Mouse (Mus musculus) layer of hippocampus, adult 2 months (tissue): Measurements from ENCODE around the gene Kif27. TPM values are rescaled to one million over a fixed set of nuclear protein-coding genes. Genes with fewer than 3 reads are reported as not detected.

Source experiments
- DNase-seq, 2 experiments: peaks; one replicate each; pipeline ENCODE4 v3.0.0; 2022; ENCODE audit warnings: low spot score in 2 of 2
- H3K27ac ChIP-seq: fragments of 200-600 bp; 2 replicates; pipeline ENCODE4 v1.8.1; 2022
- H3K4me3 ChIP-seq: fragments of 200-600 bp; 2 replicates; pipeline ENCODE4 v1.8.1; 2022; ENCODE audit warnings: mild to moderate bottlenecking
- CTCF ChIP-seq: fragments of 200-600 bp; conservative IDR thresholded peaks from 2 replicates; pipeline ENCODE4 v1.8.1; 2022; ENCODE audit warnings: antibody characterized with exemption, mild to moderate bottlenecking, moderate library complexity
- total RNA-seq, 2 experiments: library from RNA; stranded (reverse); gene quantifications; 2 replicates each; pipeline ENCODE4 v1.2.3; 2021

Kif27 gene
- total RNA-seq, 2 experiments from 2014 or later: 3.3 TPM

DNA sequence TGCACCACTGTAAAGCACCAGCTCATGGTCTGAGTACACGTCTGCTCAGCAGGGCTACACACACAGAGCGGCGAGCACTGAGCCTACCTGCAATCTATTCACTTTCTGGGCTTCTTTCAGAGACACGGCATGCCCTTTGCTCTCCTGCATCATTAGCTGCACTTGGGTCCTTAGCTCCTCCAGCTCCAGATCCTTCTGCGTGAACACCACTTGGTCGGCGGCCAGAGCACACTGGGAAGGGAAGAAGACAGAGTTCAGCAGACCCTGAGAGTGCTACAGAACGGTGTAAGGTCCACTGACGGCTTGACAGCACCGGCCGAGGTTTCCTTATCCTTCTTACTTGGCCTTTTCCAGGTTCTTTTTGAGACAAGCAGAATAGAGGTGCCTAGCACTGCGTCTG lies 21.5 kb downstream of the Kif27 start:
- DNase-seq: no peak
- Histone ChIP-seq H3K27ac (no peak overlapping the region), H3K4me3 (no peak overlapping the region)
- no peak for TF ChIP-seq CTCF

GRCm38 (mm10) chr13:58334116-58334515 lies 24.8 kb downstream of the Kif27 start:
- Histone ChIP-seq H3K27ac (peak overlapping the region; percentile 52), H3K4me3 (no peak overlapping the region)
- TF ChIP-seq CTCF: no peak
- peak; percentile 21 to 22 for DNase-seq

DNA sequence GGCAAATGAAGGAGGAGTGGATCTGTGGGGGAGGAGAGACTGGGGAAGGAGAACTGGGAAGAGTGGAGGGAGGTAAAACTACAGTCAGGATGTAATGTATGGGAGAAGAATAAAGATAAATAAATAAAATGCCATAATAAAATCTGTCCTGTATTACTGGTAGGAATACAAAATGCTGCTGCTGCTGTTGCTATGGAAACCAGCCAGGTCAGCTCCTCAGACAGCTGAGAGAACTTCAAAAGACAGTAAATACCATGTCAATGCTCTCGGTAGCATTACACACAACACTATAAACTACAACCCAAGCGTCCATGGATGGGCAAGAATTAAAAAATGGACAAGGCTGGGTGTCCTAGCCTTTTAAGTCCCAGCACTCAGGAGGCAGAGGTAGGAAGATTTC lies 41.2 kb downstream of the Kif27 start:
- no peak overlapping the region for H3K4me3 ChIP-seq
- no peak overlapping the region for H3K27ac ChIP-seq
- no peak for TF ChIP-seq CTCF
- no peak for DNase-seq

GRCm38 (mm10) chr13:58314991-58315390 lies 43.9 kb downstream of the Kif27 start:
- H3K4me3 ChIP-seq: no peak overlapping the region
- H3K27ac ChIP-seq: no peak overlapping the region
- no peak for TF ChIP-seq CTCF
- DNase-seq: no peak

DNA sequence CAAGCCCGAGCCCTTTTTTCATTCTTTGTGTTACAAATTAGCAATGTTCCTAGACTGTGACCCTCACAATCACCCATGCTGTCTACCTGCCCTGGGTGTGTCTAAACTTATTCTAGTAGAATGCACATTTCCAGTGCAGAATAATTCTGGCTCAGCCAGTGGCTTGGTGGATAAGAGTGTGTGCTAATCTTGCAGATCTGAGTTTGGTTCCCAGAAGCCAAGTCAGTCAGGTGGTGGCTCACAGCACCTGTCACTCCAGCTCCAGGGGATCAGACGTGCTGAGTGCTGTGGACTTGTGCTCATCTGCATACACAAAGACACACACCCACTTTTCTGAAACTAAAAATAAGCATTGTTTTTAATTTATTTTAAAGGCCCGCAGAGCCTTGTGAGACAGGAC lies 45.2 kb downstream of the Kif27 start:
- no peak overlapping the region for H3K27ac ChIP-seq
- no peak for TF ChIP-seq CTCF
- H3K4me3 ChIP-seq: no peak overlapping the region
- no peak for DNase-seq

GRCm38 (mm10) chr13:58311351-58311750 lies 47.6 kb downstream of the Kif27 start:
- Histone ChIP-seq H3K27ac (no peak overlapping the region), H3K4me3 (no peak overlapping the region)
- no peak for TF ChIP-seq CTCF
- no peak for DNase-seq

- Histone ChIP-seq H3K27ac (no peak overlapping the region), H3K4me3 (no peak overlapping the region)
- DNase-seq: no peak
- no peak for TF ChIP-seq CTCF
These were observed 49.4 kb downstream of the Kif27 start for GRCm38 (mm10) chr13:58309499-58309898.

- no peak overlapping the region for H3K27ac ChIP-seq
- DNase-seq: no peak
- H3K4me3 ChIP-seq: no peak overlapping the region
- no peak for TF ChIP-seq CTCF
These were observed 51.5 kb downstream of the Kif27 start for GRCm38 (mm10) chr13:58307453-58307852.

GRCm38 (mm10) chr13:58305230-58305629 lies 53.7 kb downstream of the Kif27 start:
- no peak for TF ChIP-seq CTCF
- no peak overlapping the region for H3K4me3 ChIP-seq
- no peak overlapping the region for H3K27ac ChIP-seq
- no peak for DNase-seq

DNA sequence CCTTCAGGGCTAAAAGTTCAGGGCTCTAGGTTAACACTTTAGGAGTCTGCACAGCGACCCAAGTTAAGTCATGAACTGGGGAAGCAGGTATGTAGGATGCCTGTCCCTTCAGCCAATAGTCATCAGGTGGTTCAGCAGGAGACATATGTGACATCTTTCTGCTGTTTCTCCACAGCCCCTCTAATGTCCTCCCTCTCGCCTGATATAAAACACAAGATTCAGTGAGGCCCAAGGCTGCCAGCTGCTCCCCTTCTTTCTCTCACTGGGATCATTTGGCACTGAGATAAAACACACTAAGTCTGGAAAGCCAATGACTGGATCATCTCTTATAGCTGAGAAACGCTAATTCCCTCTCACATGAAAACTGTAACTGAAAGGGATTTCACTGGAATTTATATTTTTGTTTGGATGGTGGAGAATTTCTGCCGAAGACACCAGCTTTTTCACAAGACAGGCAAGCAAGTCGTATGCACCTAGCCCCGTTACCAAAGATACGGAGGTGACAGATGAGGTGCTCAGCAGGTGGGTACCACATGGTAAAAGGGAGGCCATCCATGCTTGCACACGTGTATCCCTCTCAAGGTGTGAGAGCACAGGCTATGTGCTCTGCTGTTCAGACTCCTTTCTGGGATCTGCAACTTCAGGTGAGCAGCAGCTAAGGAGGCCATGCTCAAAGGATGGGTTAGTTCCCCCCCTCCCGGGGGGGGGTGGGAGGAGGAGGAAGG lies 56.3 kb downstream of the Kif27 start:
- DNase-seq: no peak
- Histone ChIP-seq H3K4me3 (no peak overlapping the region), H3K27ac (no peak overlapping the region)
- no peak for TF ChIP-seq CTCF

- no peak overlapping the region for H3K27ac ChIP-seq
- no peak for DNase-seq
- no peak for TF ChIP-seq CTCF
- H3K4me3 ChIP-seq: no peak overlapping the region
These were observed 57.0 kb downstream of the Kif27 start for GRCm38 (mm10) chr13:58301961-58302360.

GRCm38 (mm10) chr13:58298756-58299155 lies 60.2 kb downstream of the Kif27 start:
- no peak for DNase-seq
- H3K4me3 ChIP-seq: no peak overlapping the region
- no peak for TF ChIP-seq CTCF
- H3K27ac ChIP-seq: no peak overlapping the region

DNA sequence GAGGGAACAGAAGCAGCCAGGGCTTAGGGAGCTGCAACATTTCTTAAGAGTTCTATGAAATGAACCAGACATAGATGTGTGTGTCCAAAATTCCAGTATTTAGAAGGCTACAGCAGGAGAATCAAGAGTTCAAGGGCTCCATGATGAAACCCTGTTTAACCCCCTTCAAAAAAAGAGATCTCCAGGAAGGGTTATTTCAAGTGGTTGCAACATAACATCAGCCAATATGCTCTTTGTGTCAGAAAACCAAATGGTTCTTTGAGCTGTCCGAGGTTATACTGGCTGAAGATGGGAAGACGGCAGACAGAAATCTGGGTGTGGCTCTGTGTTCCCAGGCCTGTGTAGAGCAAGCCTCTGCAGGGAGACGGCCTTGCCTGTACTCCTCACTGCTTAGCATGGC lies 63.3 kb downstream of the Kif27 start:
- H3K27ac ChIP-seq: no peak overlapping the region
- DNase-seq: no peak
- no peak for TF ChIP-seq CTCF
- H3K4me3 ChIP-seq: no peak overlapping the region

DNA sequence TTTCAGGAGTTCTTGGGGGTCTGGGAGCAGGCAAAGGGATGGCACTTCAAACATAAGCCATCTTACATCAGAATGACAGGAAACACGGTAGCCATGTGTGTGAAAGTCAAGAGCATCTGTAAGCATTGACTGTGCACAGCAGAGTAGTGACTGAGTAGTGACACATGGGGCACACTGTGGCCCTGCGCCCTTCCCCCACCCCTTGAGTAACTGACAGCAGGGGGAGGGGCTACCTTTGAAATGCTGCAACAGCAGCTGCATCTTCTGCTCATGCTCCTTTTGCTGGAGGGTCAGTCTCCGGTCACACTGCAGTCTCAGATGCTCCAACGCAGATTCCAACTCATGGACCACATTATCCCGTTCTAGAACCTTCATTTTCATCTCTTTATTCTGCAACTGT lies 66.1 kb downstream of the Kif27 start:
- no peak for TF ChIP-seq CTCF
- H3K4me3 ChIP-seq: no peak overlapping the region
- no peak for DNase-seq
- no peak overlapping the region for H3K27ac ChIP-seq
